Mouse (Mus musculus) CH12.LX (cell line): ENCODE data around the gene Nsd2.

Source experiments
- CTCF ChIP-seq, 2 experiments: IDR thresholded peaks in 1 of 2; conservative IDR thresholded peaks in 1 of 2; 2 replicates each; pipeline ENCODE4 v1.5.1; 2011 to 2012; ENCODE audit warnings: low read depth in 2 of 2, low read length in 2 of 2, improper control_type of control experiment in 1 of 2, inconsistent platforms in 1 of 2, mild to moderate bottlenecking in 1 of 2, moderate library complexity in 1 of 2
- HCFC1 ChIP-seq: IDR thresholded peaks from 2 replicates; pipeline ENCODE4 v1.6.1; 2012; ENCODE audit warnings: low read depth, mild to moderate bottlenecking, inconsistent platforms, low read length, improper control_type of control experiment
- POLR2A ChIP-seq: IDR thresholded peaks from 2 replicates; pipeline ENCODE4 v1.6.1; 2011; ENCODE audit warnings: low read depth, mild to moderate bottlenecking, improper control_type of control experiment, low read length
- RAD21 ChIP-seq: IDR thresholded peaks from 2 replicates; pipeline ENCODE4 v1.6.1; 2011; ENCODE audit warnings: low read depth, mild to moderate bottlenecking, low read length, improper control_type of control experiment, moderate library complexity

- TF ChIP-seq CTCF (conservative IDR thresholded peaks at IDR 0.05 in 1 of 2, IDR thresholded peaks at IDR 0.05 in 1 of 2; ENCODE audit: low read depth in 2 of 2, low read length in 2 of 2) (no peak), POLR2A (no peak), HCFC1 (no peak; the same call in 1 of the 2 replicates), RAD21 (no peak)
These were observed 1.4 kb downstream of the Nsd2 start for GRCm38 (mm10) chr5:33821901-33822427.
